Mouse (Mus musculus): ENCODE data around the gene Alox15.

Alox15 gene

DNA sequence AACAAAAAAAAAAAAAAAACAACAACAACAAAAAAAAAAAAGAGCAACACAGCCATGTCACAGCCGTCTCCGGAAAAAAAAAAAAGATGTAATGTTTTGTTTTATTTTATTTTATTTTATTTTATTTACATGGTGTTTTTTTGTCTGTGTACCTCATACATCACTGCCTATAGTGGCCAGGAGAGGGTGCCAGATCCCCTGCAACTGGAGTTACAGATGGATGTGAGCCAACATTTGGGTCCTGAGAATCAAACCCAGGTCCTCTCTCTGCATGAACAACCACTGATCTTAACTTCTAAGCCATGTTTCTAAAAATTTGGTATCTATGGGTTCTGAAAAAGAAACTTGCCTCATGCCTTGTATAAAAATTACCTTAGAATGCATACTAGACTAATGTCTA is 43.5 kb downstream of the Alox15 start:
- DNase-seq (ENCODE audit: low read depth, low spot score): no peak

DNA sequence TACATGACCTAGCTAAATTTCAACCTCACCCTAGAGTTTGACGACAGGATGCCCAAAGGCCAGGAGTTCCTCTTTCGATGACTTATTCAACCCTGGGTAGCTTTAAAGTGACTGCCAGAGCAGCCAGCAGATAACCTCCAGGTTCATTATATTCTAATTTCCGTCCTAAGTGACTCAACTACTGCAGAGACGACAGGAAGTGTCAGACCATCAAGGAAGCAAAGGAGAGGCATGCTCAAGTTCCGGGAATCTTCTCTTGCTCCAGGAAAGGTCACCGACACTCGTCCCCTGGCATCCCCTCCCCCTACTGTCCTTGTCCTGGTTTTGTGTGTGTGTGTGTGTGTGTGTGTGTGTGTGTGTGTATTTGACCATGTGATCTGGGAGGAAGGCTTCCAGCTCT is 45.7 kb downstream of the Alox15 start:
- DNase-seq (ENCODE audit: low read depth, low spot score): no peak

DNA sequence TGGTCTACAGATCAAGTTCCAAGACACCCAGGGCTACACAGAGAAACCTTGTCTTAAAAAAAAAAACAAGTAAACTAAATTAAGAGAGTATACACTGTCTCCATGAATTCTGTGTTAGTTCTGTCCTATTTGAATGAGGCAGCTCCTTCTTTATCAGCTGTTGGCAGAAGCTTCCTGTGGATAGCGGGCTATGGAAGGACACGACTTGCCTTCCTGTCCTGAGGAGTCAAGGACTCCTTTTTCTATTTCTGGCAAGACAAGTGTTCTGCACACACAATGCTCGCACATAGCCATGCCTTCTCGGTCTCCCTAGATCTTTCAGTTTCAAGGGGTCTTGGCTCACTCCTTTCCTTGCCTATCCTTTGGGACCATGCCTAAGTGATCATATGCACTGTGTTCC is 49.5 kb downstream of the Alox15 start:
- no peak for DNase-seq (ENCODE audit: low read depth, low spot score)

DNA sequence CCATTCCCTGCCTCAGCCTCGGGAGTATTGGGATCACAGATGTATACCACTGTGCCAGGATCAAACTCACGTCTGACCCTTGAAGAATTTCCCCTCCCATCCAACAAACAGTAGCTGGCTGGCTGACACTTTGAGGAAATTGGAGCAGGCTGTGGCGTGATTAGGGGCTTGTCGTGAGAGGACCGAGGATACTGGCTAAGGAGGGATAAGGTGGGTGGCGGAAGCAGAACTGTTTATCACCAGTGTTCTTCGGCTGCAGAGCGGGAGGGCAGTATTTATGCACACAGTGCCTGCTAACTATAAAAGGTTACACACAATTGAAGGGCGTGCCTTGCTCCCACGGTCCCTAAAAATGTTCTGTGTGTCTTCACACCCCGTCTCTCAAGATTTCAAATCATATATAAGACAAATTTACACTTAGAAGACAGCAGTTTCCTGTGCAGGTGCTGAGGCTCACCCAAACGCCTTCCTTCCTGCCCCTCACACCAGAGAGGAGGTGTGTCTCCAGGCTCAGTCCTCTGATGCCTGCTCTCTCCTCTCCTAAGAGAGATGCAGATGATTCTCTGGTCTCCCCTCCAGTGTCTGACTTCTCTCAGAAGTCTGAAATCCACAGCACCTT is 53.9 kb downstream of the Alox15 start:
- no peak for DNase-seq (ENCODE audit: low read depth, low spot score)

DNA sequence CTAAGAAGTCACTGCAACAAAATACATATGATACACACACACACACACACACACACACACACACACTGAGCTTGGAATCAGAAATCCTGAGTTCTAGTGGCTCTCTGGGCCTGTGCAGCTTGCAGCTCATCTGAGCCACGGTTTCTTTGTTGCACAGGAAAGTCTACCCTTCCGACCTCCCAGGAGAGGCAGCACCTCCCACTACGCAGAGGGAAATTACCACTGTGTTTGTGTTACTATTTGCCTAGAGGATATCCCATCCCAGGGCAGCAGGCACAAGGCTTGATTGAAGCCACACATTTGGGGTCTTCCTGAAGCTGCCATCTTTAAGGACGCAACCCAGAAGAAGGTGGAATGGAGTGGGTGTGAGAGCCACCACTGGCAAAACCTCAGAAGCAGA is 54.4 kb downstream of the Alox15 start:
- DNase-seq (ENCODE audit: low read depth, low spot score): no peak

Data from skeletal muscle tissue, adult 2 months (tissue).